Comparison of ENCODE assay signal across 7 mouse cellular contexts in genomic region chr8:70131166-70131883, GRCm38 (mm10). TPM values are rescaled to one million over a fixed set of nuclear protein-coding genes. Genes with fewer than 3 reads are reported as not detected.
DNase-seq lines count a peak whose midpoint lies in the region; ATAC-seq lines count a peak whose summit lies in the region.

Nr2c2ap (plus strand) TSS chr8:70131333.

- H3K4me3 ChIP-seq in intestine, embryonic 16.5 days (ENCODE audit: low read length): peak within 1 kb of the TSS; percentile 68
- peak within 1 kb of the TSS; percentile 79 for H3K4me3 ChIP-seq in limb, embryonic 10.5 days
- H3K4me3 ChIP-seq in midbrain, embryonic 13.5 days (replicated peaks): peak within 1 kb of the TSS; percentile 68

- H3K27me3 ChIP-seq in intestine, embryonic 16.5 days (replicated peaks; ENCODE audit: control insufficient read depth, insufficient read depth, low read length): no peaks in the 10 kb centered on the region
- H3K27me3 ChIP-seq in limb, embryonic 10.5 days (ENCODE audit: low read depth, poor library complexity, severe bottlenecking): no peaks in the 10 kb centered on the region
- no peaks in the 10 kb centered on the region for H3K27me3 ChIP-seq in midbrain, embryonic 13.5 days

- H3K9me3 ChIP-seq in intestine, embryonic 16.5 days (ENCODE audit: control insufficient read depth, low read length): no peaks in the 10 kb centered on the region
- H3K9me3 ChIP-seq in limb, embryonic 10.5 days (replicated peaks): no peaks in the 10 kb centered on the region
- H3K9me3 ChIP-seq in midbrain, embryonic 13.5 days: no peaks in the 10 kb centered on the region

- ATAC-seq in intestine, embryonic 16.5 days: peak; percentile 94
- peak; percentile 90 for ATAC-seq in midbrain, embryonic 13.5 days

- peak within 1 kb of the TSS; percentile 75 for H3K9ac ChIP-seq in intestine, embryonic 16.5 days (ENCODE audit: low read depth, low read length)
- H3K9ac ChIP-seq in midbrain, embryonic 13.5 days (replicated peaks): peak within 1 kb of the TSS; percentile 71

- H3K27ac ChIP-seq in intestine, embryonic 16.5 days (ENCODE audit: low read length): peak within 1 kb of the TSS; percentile 14; the same call in 1 of the 2 replicates
- H3K27ac ChIP-seq in limb, embryonic 10.5 days: peak within 1 kb of the TSS; percentile 83
- H3K27ac ChIP-seq in midbrain, embryonic 13.5 days: peak within 1 kb of the TSS; percentile 42; the same call in 1 of the 2 replicates

- H3K36me3 ChIP-seq in intestine, embryonic 16.5 days (ENCODE audit: control insufficient read depth, insufficient read depth, low read length): peaks cover 7% of the 10 kb centered on the region
- peaks cover 42% of the 10 kb centered on the region for H3K36me3 ChIP-seq in limb, embryonic 10.5 days
- H3K36me3 ChIP-seq in midbrain, embryonic 13.5 days: peaks cover 36% of the 10 kb centered on the region

- peak; percentile 70 for DNase-seq in adrenal gland, adult 8-10 months
- DNase-seq in embryo, embryonic 11.5 days (ENCODE audit: low read depth, low spot score): peak; percentile 85
- peak; percentile 55 to 82 for DNase-seq in gastrocnemius, postnatal 4 days (ENCODE audit: low spot score in 2 of 2)
- DNase-seq in limb, embryonic 10.5 days (ENCODE audit: low spot score): peak; percentile 88
- peak; percentile 75 for DNase-seq in spleen, adult 12 weeks (ENCODE audit: low spot score)

- under 1% methylated on average over 37 of the region's 37 CpGs for WGBS in intestine, embryonic 16.5 days
- WGBS in limb, embryonic 10.5 days: 2% methylated on average over 37 of the region's 37 CpGs
- WGBS in midbrain, embryonic 13.5 days: 2% methylated on average over 37 of the region's 37 CpGs

- peak within 1 kb of the TSS; percentile 58 for H3K4me2 ChIP-seq in intestine, embryonic 16.5 days (ENCODE audit: low read depth, low read length)
- H3K4me2 ChIP-seq in midbrain, embryonic 13.5 days (replicated peaks): peak within 1 kb of the TSS; percentile 81

- peaks cover 21% of the 10 kb centered on the region for H3K4me1 ChIP-seq in intestine, embryonic 16.5 days (ENCODE audit: control insufficient read depth, insufficient read depth, low read length)
- H3K4me1 ChIP-seq in limb, embryonic 10.5 days: peaks cover 16% of the 10 kb centered on the region
- H3K4me1 ChIP-seq in midbrain, embryonic 13.5 days (replicated peaks): peaks cover 10% of the 10 kb centered on the region

RNA-seq across cellular contexts. Expression of gene Nr2c2ap, which starts in this region (rescaled TPM):
- 10 to 100 TPM; 24.5 to 26.7 (median 25.1) TPM for total RNA-seq in adrenal gland, adult 8-10 months (2022)
- 10 to 100 TPM in 1 of 2 experiments, 1 to 10 TPM in 1; 8.6 to 10.3 TPM for total RNA-seq in gastrocnemius, postnatal 4 days (2021)
- polyA plus RNA-seq in intestine, embryonic 16.5 days (2015; fragmentation: Nextera tagmentation; extraction: Ambion mirVana): 50.7 and 51.7 TPM in 2 replicates
- 29.6 and 35.9 TPM in 2 replicates for polyA plus RNA-seq in limb, embryonic 10.5 days (2016; fragmentation: Nextera tagmentation; extraction: Ambion mirVana)
- 27.2 and 30.4 TPM in 2 replicates for polyA plus RNA-seq in midbrain, embryonic 13.5 days (2015; fragmentation: Nextera tagmentation; extraction: Ambion mirVana)

Comparison
In these comparisons a context has a peak if more than half of its experiments do, and no peak if none do; other contexts are left out.
1. Peak in every context shown above with its lines: DNase-seq, ATAC-seq, H3K4me3 ChIP-seq and H3K27ac ChIP-seq.
2. H3K27ac ChIP-seq: peak in every context shown above with its lines; median percentile 83 in limb, embryonic 10.5 days; 42 in midbrain, embryonic 13.5 days; 14 in intestine, embryonic 16.5 days.